Mouse (Mus musculus): ENCODE data around the gene Dclk2. TPM values are rescaled to one million over a fixed set of nuclear protein-coding genes. Genes with fewer than 3 reads are reported as not detected.

Gene Dclk2
- polyA plus RNA-seq, 1 experiment from 2014 or later: 49.0 TPM

DNA sequence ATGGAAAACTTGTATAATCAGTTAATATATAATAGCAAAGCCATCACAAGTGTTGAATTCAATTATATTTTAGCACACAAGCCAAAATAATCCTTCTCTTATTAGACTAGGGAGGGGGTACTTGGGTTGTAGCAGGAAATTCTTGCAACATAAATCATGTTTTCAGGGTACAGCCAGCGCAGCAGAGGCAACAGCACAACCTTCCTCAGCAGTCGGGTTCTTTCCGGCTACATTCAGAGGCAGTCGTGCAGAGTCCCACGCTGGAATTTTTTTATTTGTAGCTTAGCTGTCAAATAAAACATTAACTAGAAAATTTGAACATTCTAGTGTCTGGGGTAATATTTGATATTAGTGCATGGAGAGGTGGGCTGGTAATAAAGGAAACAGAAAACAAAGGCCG, 166.5 kb downstream of the Dclk2 start:
- H3K4me1 ChIP-seq (replicated peaks; ENCODE audit: control insufficient read depth, insufficient read depth, low read length): no peaks in the 10 kb centered on the region; the same call in 1 of the 2 replicates
- no peak overlapping the region for H3K4me3 ChIP-seq (ENCODE audit: low read depth, low read length)
- H3K9me3 ChIP-seq (ENCODE audit: control insufficient read depth, low read length): no peaks in the 10 kb centered on the region
- H3K36me3 ChIP-seq (ENCODE audit: control insufficient read depth, insufficient read depth, low read length): no peaks in the 10 kb centered on the region
- peaks cover 2% of the 10 kb centered on the region; the same call in 1 of the 2 replicates for H3K27me3 ChIP-seq (ENCODE audit: control insufficient read depth, insufficient read depth, low read length)
- H3K4me2 ChIP-seq (ENCODE audit: low read depth, low read length, severe bottlenecking): no peak overlapping the region
- H3K27ac ChIP-seq (ENCODE audit: low read depth, low read length): no peak overlapping the region
- no peak for DNase-seq (ENCODE audit: low spot score)
- 84% methylated on average over 6 of the region's 6 CpGs for WGBS
- H3K9ac ChIP-seq (ENCODE audit: low read length): no peak overlapping the region
- no peak for ATAC-seq (replicated peaks; ENCODE audit: low FRiP score)

DNA sequence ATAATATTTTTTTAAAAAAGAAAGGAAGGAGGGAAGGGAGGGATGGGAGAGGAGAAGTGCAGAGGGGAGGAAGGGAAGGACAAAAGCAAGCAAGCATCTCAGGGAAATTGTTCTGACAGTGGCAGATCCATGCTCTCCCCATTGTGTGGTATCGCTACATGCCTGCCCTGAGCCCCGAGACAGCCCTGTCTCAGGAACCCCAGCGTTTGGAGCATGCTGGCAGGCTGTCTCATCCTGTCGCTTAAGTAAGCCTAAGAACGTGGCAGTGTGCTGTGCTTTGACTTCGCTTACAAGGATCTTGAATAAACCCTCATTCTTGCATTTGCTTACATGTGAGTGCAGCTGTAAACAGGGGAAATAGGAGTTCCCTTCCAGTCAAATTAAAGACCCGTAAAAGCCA, 170.0 kb downstream of the Dclk2 start:
- H3K36me3 ChIP-seq (ENCODE audit: control insufficient read depth, insufficient read depth, low read length): no peaks in the 10 kb centered on the region
- no peak overlapping the region for H3K27ac ChIP-seq (ENCODE audit: low read depth, low read length)
- no peaks in the 10 kb centered on the region for H3K9me3 ChIP-seq (ENCODE audit: control insufficient read depth, low read length)
- WGBS: 30% methylated on average over 7 of the region's 7 CpGs
- ATAC-seq (replicated peaks; ENCODE audit: low FRiP score): no peak
- no peak overlapping the region for H3K9ac ChIP-seq (ENCODE audit: low read length)
- no peaks in the 10 kb centered on the region; the same call in 1 of the 2 replicates for H3K4me1 ChIP-seq (replicated peaks; ENCODE audit: control insufficient read depth, insufficient read depth, low read length)
- DNase-seq (ENCODE audit: low spot score): no peak
- peaks cover 2% of the 10 kb centered on the region; the same call in 1 of the 2 replicates for H3K27me3 ChIP-seq (ENCODE audit: control insufficient read depth, insufficient read depth, low read length)
- H3K4me3 ChIP-seq (ENCODE audit: low read depth, low read length): no peak overlapping the region
- H3K4me2 ChIP-seq (ENCODE audit: low read depth, low read length, severe bottlenecking): no peak overlapping the region

- DNase-seq (ENCODE audit: low spot score) (no peak), ATAC-seq (replicated peaks; ENCODE audit: low FRiP score) (no peak)
- Histone ChIP-seq H3K9me3 (ENCODE audit: control insufficient read depth, low read length) (no peaks in the 10 kb centered on the region), H3K27me3 (ENCODE audit: control insufficient read depth, insufficient read depth, low read length) (peaks cover 2% of the 10 kb centered on the region; the same call in 1 of the 2 replicates), H3K27ac (ENCODE audit: low read depth, low read length) (no peak overlapping the region), H3K4me3 (ENCODE audit: low read depth, low read length) (no peak overlapping the region), H3K9ac (ENCODE audit: low read length) (no peak overlapping the region), H3K4me1 (replicated peaks; ENCODE audit: control insufficient read depth, insufficient read depth, low read length) (no peaks in the 10 kb centered on the region; the same call in 1 of the 2 replicates), H3K36me3 (ENCODE audit: control insufficient read depth, insufficient read depth, low read length) (no peaks in the 10 kb centered on the region), H3K4me2 (ENCODE audit: low read depth, low read length, severe bottlenecking) (no peak overlapping the region)
- 57% methylated on average over 10 of the region's 10 CpGs for WGBS
Observed at GRCm38 (mm10) chr3:86745769-86746512, 174.7 kb downstream of the Dclk2 start.

DNA sequence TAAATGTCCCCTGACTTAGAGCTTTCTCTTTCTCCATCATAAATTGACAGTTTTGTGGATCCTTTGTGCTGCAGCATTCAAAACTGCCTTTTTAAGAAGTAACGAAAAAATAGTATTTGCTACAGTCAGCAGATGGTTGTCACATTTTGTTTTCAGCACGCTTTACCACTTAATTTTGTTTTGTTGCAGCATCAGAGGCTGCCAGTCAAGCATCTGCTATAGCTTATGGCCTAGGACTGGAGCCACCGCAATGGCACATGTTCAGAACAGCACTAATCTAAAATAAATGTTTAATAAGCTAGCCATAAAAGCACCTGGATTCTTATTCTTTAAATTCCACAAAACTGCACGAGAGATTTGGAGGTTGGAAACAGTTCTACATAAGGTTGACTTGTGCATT, 175.3 kb downstream of the Dclk2 start:
- H3K9me3 ChIP-seq (ENCODE audit: control insufficient read depth, low read length): no peaks in the 10 kb centered on the region
- no peaks in the 10 kb centered on the region for H3K36me3 ChIP-seq (ENCODE audit: control insufficient read depth, insufficient read depth, low read length)
- no peak overlapping the region for H3K9ac ChIP-seq (ENCODE audit: low read length)
- no peaks in the 10 kb centered on the region for H3K4me1 ChIP-seq (replicated peaks; ENCODE audit: control insufficient read depth, insufficient read depth, low read length)
- 81% methylated on average over 4 of the region's 4 CpGs for WGBS
- H3K27me3 ChIP-seq (ENCODE audit: control insufficient read depth, insufficient read depth, low read length): no peaks in the 10 kb centered on the region
- H3K4me3 ChIP-seq (ENCODE audit: low read depth, low read length): no peak overlapping the region
- no peak for ATAC-seq (replicated peaks; ENCODE audit: low FRiP score)
- no peak overlapping the region for H3K27ac ChIP-seq (ENCODE audit: low read depth, low read length)
- H3K4me2 ChIP-seq (ENCODE audit: low read depth, low read length, severe bottlenecking): no peak overlapping the region
- DNase-seq (ENCODE audit: low spot score): no peak

DNA sequence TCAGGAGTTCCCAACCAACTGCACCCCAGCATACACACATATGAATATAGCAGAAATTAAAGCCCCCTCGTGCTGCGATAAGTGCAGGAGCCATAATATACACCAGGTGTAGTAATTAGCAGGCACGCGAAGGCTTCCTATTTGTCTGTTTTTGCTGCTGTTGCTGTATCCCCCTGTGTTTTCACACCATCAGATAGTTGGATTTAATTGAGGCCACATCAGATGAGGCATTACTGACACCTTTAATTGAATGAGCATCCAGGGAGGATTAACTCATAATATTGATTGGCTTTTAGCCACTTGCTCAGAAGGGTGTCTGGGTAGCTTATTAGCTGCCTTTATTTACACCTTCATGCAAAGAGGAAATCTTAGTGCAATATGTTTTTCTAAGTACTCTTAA, 180.9 kb downstream of the Dclk2 start:
- Histone ChIP-seq H3K4me1 (replicated peaks; ENCODE audit: control insufficient read depth, insufficient read depth, low read length) (no peaks in the 10 kb centered on the region), H3K36me3 (ENCODE audit: control insufficient read depth, insufficient read depth, low read length) (no peaks in the 10 kb centered on the region), H3K9ac (ENCODE audit: low read length) (no peak overlapping the region), H3K4me3 (ENCODE audit: low read depth, low read length) (no peak overlapping the region), H3K4me2 (ENCODE audit: low read depth, low read length, severe bottlenecking) (no peak overlapping the region), H3K9me3 (ENCODE audit: control insufficient read depth, low read length) (no peaks in the 10 kb centered on the region), H3K27ac (ENCODE audit: low read depth, low read length) (no peak overlapping the region), H3K27me3 (ENCODE audit: control insufficient read depth, insufficient read depth, low read length) (no peaks in the 10 kb centered on the region)
- WGBS: 77% methylated on average over 4 of the region's 4 CpGs
- no peak for ATAC-seq (replicated peaks; ENCODE audit: low FRiP score)
- no peak for DNase-seq (ENCODE audit: low spot score)

DNA sequence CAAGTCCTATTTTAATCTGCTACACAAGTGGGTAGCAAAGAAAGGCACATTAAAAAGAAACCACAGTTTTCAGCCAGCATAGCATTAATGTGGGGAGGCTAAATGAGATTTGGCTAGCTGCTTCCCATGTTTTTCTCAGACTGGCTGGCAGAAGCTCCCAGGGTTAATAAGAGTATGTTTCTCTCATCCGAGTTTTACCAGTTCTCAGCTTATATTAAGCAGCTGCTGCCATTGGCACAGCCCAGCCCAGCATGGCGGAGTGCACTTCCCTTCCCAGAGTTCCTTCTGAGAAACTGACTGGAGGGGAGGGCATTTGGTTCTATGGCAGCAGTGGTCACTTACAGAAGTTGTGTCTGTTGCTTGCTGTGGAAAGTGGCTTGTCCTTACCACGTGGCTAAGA, 181.8 kb downstream of the Dclk2 start:
- no peak overlapping the region for H3K27ac ChIP-seq (ENCODE audit: low read depth, low read length)
- H3K4me2 ChIP-seq (ENCODE audit: low read depth, low read length, severe bottlenecking): no peak overlapping the region
- H3K27me3 ChIP-seq (ENCODE audit: control insufficient read depth, insufficient read depth, low read length): no peaks in the 10 kb centered on the region
- no peaks in the 10 kb centered on the region for H3K9me3 ChIP-seq (ENCODE audit: control insufficient read depth, low read length)
- no peaks in the 10 kb centered on the region for H3K36me3 ChIP-seq (ENCODE audit: control insufficient read depth, insufficient read depth, low read length)
- no peak overlapping the region for H3K9ac ChIP-seq (ENCODE audit: low read length)
- no peak for DNase-seq (ENCODE audit: low spot score)
- no peak overlapping the region for H3K4me3 ChIP-seq (ENCODE audit: low read depth, low read length)
- no peaks in the 10 kb centered on the region for H3K4me1 ChIP-seq (replicated peaks; ENCODE audit: control insufficient read depth, insufficient read depth, low read length)
- no peak for ATAC-seq (replicated peaks; ENCODE audit: low FRiP score)
- 80% methylated on average over 3 of the region's 3 CpGs for WGBS

Other genes with a start within 250 kb of the Dclk2 start
- gene Cd1d1, start 78.6 kb upstream of the Dclk2 start, polyA plus RNA-seq (2014; fragmentation: Nextera tagmentation; extraction: Ambion mirVana): 31.5 and 33.1 TPM in 2 replicates